Mouse (Mus musculus) T-helper 1 cell (primary cell): ENCODE measurements around the gene 4932438H23Rik.

Experiments used
- in situ Hi-C: fragments of 300-600 bp; cut with MboI, MseI; formaldehyde crosslinking; loops from one replicate; pipeline ENCODE4 v1.15.1; 2025; ENCODE audit warnings: high pct_unique_total_duplicates

4932438H23Rik gene

DNA sequence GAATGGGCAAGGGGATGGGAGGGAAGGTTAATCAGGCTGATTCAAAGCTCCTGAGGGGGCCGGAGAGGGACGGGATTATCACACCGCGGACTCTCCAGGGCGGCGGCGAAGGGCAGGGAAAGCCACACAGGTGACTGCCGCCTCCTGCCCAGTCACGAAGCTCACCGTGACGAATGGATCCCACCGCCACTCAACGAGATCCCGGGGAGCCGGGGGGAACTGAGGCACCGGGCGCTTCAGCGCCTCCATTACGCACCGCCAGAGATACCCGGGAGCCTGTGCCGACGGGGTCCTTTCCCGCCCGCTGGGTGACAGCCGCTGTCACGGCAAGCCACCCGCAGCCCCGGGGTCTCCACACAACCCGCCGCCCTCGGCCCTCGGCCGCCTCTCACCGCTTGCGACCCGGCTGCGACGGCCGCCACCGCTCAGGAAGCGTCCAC, 84.3 kb downstream of the 4932438H23Rik start:
- in situ Hi-C loops: no loop called here

DNA sequence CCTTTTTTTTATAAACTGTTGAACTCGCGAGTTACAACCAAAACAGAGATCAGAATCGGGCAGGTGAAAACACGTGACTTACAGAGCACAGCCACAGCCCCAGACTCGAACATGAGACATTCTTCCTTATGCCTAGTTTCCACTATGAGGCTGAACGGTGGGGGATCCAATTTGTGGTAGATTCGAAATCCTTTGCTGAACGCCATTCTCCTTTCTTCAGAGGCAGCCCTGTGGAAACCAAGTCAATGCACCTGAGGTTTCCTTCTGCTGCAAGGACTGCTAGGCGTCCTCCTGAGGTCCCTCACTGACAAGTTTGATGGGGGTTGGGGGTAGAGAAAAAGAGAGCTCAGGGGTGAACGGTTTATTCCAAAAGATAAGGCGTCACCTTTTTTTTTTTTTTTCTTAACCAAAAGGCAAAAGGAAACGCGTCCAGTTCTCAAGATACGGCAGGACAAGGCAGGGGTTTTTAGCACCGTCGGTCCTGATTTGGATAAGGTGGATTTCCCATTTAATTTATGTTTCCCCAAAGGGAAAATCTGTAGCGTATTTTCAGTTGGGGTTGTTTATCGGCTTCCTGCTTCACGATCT, 84.9 kb downstream of the 4932438H23Rik start:
- in situ Hi-C loops: no loop called here

DNA sequence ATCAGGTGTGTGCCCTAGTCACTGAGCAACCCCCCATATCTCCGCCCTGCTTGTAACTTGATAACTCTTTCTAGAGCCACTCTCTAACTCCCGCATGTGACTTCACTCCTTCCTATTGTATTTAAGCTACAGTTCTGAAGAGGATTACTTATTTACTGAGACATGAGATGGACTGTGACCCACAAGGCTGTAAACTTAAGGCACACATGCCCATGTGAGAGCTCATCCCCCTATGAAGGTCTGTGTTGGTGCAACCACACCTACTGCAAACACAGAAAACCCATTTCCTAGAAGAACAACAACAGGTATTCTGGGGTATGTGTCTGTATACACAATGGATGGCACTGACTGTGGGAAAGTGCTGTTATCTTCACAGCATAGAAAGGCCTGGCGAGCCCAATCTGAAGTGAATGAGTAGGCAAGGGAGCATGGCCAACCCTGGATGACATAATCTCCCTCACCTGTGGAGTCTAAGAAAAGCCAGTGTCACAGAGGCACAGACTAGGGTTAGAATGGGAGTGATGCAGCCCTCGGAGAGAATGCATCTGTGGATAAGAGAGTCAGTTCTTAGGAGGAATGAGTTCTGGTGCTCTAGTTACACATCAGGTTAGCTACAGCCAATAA, 89.9 kb downstream of the 4932438H23Rik start:
- in situ Hi-C loops: no loop called here
